Mouse (Mus musculus) 416B (cell line): ENCODE results near the gene Fam71e1.

ENCODE experiments used
- DNase-seq: peaks from one replicate; pipeline ENCODE4 v3.0.0; 2011; ENCODE audit warnings: low read depth

The Fam71e1 gene

GRCm38 (mm10) chr7:44495992-44496770 lies at the start of gene Fam71e1, which contains the start of gene Emc10:
TSS of gene Fam71e1 (plus strand) at chr7:44496581.
TSS of gene Emc10 (minus strand) at chr7:44496529.
- peak; percentile 99 for DNase-seq

- DNase-seq, result peak; percentile 58
Measured at GRCm38 (mm10) chr7:44453256-44453655, 43.1 kb upstream of the Fam71e1 start.

GRCm38 (mm10) chr7:44456302-44456701 lies 40.1 kb upstream of the Fam71e1 start:
- no peak for DNase-seq

DNA sequence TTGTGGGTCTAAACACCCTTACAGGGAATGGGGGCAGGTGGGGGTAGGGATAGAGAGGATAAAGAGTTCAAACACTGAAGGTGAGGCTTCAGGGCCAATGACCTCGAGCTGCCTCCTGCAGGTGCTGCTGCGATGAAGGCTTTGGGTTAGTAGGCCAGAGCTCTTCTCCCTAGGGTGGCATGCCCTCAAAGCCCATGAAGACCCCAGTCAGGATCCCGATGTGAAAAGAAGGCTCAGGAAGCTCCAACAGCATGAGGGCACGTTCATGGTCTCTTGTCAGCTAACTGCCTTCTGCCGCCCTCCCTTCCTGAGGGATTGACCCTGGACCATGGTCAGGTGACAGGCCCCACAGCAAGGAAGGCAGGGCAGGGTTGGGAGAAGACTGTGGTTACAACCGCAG lies 36.3 kb upstream of the Fam71e1 start:
- no peak for DNase-seq

- DNase-seq, result no peak
Measured at GRCm38 (mm10) chr7:44460767-44461502, 35.4 kb upstream of the Fam71e1 start.

- no peak for DNase-seq
Measured at GRCm38 (mm10) chr7:44461503-44462217, 34.7 kb upstream of the Fam71e1 start.

- DNase-seq, result no peak
Measured at GRCm38 (mm10) chr7:44462218-44463055, 33.9 kb upstream of the Fam71e1 start.

- no peak for DNase-seq
Measured at GRCm38 (mm10) chr7:44463056-44463425, 33.3 kb upstream of the Fam71e1 start.

GRCm38 (mm10) chr7:44463556-44464225 lies 32.7 kb upstream of the Fam71e1 start:
- DNase-seq, result no peak

- no peak for DNase-seq
Measured at GRCm38 (mm10) chr7:44464511-44464910, 31.9 kb upstream of the Fam71e1 start.

GRCm38 (mm10) chr7:44465111-44465510 lies 31.3 kb upstream of the Fam71e1 start, which contains the start of gene Aspdh:
TSS of gene Aspdh (plus strand) at chr7:44465391.
- no peak for DNase-seq

DNA sequence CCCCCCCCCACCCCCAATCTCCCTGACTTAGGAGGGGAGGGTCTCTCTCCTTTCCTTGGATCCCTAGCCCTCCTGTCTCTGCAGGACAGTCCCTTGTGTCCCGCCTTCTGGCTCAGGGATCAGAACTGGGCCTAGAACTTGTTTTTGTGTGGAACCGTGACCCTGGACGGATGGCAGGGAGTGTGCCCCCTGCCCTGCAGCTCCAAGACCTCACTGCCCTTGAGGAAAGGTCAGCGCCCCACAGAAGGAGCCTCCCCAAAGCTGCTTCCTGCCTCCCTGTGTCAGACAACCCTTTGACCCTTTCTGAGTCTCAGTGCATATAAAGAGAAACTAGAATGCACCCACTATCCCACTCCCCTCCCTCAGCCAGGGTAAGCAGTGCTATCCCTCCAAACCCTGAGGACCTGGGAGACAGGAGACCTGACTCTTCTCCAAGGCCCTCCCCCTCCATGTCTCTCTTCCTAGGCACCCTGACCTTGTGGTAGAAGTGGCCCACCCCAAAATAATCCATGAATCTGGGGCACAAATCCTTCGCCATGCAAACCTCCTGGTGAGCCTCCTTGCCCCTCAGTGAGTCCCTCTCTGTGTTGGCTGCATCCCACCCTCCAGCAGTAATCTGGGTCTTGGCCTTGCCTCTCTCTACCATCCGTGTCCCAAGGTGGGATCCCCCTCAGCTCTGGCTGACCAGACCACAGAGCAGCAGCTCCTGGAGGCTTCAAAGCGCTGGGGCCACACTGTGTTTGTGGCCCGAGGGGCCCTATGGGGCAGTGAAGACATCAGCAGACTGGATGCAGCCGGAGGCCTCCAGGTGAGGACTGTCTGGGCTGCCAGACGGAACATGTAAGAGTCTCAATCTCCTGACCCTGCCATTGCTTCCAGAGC lies 30.1 kb upstream of the Fam71e1 start:
- no peak for DNase-seq

GRCm38 (mm10) chr7:44466888-44467311 lies 29.5 kb upstream of the Fam71e1 start:
- DNase-seq, result no peak

- DNase-seq, result peak; percentile 100
Measured at GRCm38 (mm10) chr7:44467811-44468411, 28.5 kb upstream of the Fam71e1 start, which contains the start of gene Josd2. TSS of gene Josd2 (plus strand) at chr7:44467980.

GRCm38 (mm10) chr7:44468644-44469285 lies 27.6 kb upstream of the Fam71e1 start:
- no peak for DNase-seq

- no peak for DNase-seq
Measured at GRCm38 (mm10) chr7:44469677-44470675, 26.4 kb upstream of the Fam71e1 start.

- DNase-seq, result no peak
Measured at GRCm38 (mm10) chr7:44470696-44471612, 25.4 kb upstream of the Fam71e1 start.
